Mouse (Mus musculus) bone marrow, adult 2 months (tissue): ENCODE data around the gene Gm11492. TPM values are rescaled to one million over a fixed set of nuclear protein-coding genes. Genes with fewer than 3 reads are reported as not detected.
A peak's percentile ranks its signal among the peaks of the same experiment; 100 is the strongest.

Experiments
- H3K27ac ChIP-seq: fragments of 200-500 bp; 2 replicates; pipeline ENCODE4 v1.5.1; 2012; ENCODE audit warnings: low read depth, mild to moderate bottlenecking, control low read depth, inconsistent platforms, low read length; ENCODE audit not compliant: control insufficient read depth, poor library complexity, insufficient read depth
- H3K4me1 ChIP-seq: fragments of 200-500 bp; 2 replicates; pipeline ENCODE4 v1.6.1; 2011; ENCODE audit warnings: low read length; ENCODE audit not compliant: control insufficient read depth, insufficient read depth
- H3K4me3 ChIP-seq: fragments of 200-500 bp; replicated peaks from 2 replicates; pipeline ENCODE3; 2011; ENCODE audit warnings: mild to moderate bottlenecking, low read depth, low read length, control low read depth; ENCODE audit not compliant: control insufficient read depth
- CTCF ChIP-seq: fragments of 200-500 bp; IDR thresholded peaks from 2 replicates; pipeline ENCODE4 v1.5.1; 2011; ENCODE audit warnings: low read length, control low read depth; ENCODE audit not compliant: control insufficient read depth, insufficient read depth
- POLR2A ChIP-seq: fragments of 200-500 bp; IDR thresholded peaks from 2 replicates; pipeline ENCODE4 v1.6.1; 2011; ENCODE audit warnings: low read depth, mild to moderate bottlenecking, control low read depth, low read length, borderline replicate concordance; ENCODE audit not compliant: control insufficient read depth
- WGBS: fragments of 180-500 bp; shearing (Covaris S2); methylation state at CpG from one replicate; pipeline ENCODE4 v1.1.7; 2018; 5-methylcytosine and 5-hydroxymethylcytosine counted together
- polyA plus RNA-seq: library from polyadenylated mRNA; stranded (reverse); fragments of >200 nt; gene quantifications from 2 replicates; pipeline ENCODE4 v1.2.4, GENCODE M21; 2011; ENCODE audit warnings: low replicate concordance; ENCODE audit not compliant: missing spikeins, insufficient read depth, insufficient read length

Gene Gm11492
- not detected in 2 replicates for polyA plus RNA-seq

DNA sequence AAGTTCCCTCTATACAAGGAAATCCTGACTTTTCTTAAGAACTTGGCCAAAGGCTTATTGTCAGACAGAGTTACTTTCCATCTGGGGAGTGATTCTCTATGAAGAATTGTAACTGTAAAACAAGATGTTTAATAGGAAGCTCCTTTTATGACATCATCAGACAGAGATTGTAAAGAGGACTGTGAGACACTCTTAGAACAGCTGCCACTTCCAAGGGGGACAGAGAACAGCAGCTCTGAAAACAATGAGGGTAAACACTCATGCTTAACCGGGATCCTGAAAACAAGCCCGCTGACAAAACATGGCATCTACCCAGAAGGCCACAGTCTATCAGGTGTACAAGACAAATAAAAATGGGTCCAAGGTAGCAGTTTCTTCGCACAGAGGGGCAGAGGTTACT lies at the start of gene Gm11492:
Gene Gm11492, plus strand, starts transcription at position 153 of the 400 bp plus-strand sequence.
- Histone ChIP-seq H3K4me1 (no peaks in the 10 kb centered on the region), H3K4me3 (no peak within 1 kb of the TSS)
- WGBS, result 72% methylated on average over 3 of the region's 3 CpGs

DNA sequence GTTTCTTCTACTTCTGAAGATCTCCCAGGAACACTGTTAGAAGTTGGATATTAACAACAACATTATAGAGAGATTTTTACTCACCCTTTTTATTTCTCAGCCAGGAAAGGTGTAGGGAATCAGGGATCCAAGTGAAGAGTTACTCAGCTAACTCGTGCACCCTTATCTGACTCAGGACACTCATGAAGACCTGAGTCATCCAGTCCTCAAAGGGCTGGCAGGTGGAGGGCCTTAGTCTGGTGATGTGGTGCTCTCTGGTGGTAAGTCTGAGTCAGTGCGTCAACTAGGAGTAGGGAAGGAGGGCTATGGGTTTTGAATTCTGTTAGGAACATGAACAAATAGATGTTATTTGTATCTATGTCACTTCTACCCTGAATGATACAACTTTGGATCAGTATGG lies 47.2 kb upstream of the Gm11492 start:
- WGBS, result 13% methylated on average over 2 of the region's 2 CpGs
- Histone ChIP-seq H3K27ac (no peak overlapping the region), H3K4me1 (peaks cover 3% of the 10 kb centered on the region), H3K4me3 (no peak overlapping the region)
- TF ChIP-seq POLR2A (no peak), CTCF (peak; percentile 78)

More for the DNA sequence above, at the start of gene Gm11492:
- H3K27ac ChIP-seq, result no peak within 1 kb of the TSS
- TF ChIP-seq CTCF (no peak), POLR2A (no peak)

DNA sequence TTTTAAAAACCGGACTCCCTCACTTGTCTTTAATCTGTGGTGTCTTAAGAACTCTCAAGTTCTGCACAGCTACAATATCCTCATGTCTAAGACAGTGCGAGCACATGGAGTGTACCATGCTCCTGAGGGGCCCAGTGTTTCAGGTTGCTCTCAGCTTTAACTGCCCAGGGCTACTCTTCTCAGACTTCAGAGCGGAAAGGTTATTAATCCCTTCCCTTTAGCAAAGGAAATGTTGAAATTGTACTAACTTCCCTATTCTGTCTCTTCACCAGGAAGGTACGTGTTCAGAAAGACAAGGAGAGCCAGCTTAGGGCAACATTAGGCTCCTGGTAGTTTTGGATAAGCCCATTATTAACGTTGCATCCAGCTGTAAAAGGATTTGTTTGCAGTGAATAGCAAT lies 43.0 kb upstream of the Gm11492 start:
- Histone ChIP-seq H3K4me1 (peaks cover 6% of the 10 kb centered on the region), H3K4me3 (no peak overlapping the region), H3K27ac (no peak overlapping the region; the same call in 1 of the 2 replicates)
- TF ChIP-seq POLR2A, result no peak
- no peak for TF ChIP-seq CTCF
- 23% methylated on average over 5 of the region's 5 CpGs for WGBS

DNA sequence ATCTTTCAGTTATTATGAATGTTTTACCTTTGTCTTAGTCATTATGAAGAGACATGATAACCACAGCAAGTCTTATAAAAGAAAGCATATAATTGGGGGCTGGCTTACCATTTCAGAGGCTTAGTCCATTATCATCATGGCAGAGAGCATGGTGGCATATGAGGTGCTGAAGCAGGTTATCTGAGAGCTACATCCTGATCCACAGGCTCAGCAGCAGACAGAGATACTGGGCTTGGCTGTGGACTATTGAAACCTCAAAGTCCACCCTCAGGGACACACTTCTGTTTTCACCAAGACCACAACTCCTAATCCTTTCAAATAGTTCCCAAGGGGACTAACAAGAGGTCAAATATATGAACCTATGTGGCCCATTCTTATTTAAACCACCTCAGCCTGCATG lies 42.5 kb upstream of the Gm11492 start:
- no peak overlapping the region for H3K4me3 ChIP-seq
- no peak overlapping the region for H3K27ac ChIP-seq
- no peak for TF ChIP-seq POLR2A
- peaks cover 6% of the 10 kb centered on the region for H3K4me1 ChIP-seq

DNA sequence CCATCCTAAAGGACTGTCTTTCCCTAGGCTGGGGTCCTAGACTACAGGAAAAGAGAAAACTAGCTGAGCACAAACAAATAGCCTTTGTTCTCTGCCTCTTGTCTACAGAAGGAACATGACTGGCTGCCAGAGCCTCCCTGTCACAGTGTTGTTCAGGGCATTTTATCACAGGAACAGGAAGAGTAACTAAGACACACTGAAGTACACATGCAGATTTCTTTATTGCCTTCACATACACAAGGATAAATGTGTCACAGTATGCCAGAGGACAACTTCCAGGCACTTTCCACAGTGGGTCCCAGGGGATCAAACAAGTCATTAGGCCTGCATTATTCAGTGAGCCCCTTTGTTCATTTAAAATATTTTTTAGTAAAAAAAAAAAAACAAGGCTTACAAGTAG lies 41.7 kb upstream of the Gm11492 start:
- TF ChIP-seq CTCF (no peak), POLR2A (no peak)
- no peak overlapping the region for H3K27ac ChIP-seq
- no peak overlapping the region for H3K4me3 ChIP-seq
- peaks cover 6% of the 10 kb centered on the region for H3K4me1 ChIP-seq

DNA sequence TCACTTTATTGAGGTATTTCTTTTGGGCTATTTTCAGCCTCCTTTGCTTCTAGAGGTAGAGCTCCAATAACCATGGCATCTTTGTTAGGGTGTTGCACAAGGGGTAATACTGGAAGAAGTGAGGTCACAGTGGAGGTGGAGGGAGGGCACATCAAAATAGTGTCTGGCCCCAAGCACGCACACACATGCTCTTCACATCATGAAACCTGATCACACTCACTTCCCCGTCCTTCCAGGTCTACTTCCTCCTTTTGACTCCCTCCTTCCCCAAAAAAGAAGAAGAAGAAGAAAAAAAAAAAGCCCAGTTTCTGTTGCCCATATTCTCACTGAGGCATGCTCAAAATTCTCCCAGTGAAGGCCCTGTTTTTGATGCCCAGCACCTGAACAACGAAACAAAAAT lies 39.1 kb upstream of the Gm11492 start:
- no peak overlapping the region for H3K27ac ChIP-seq
- WGBS, result 31% methylated on average over 3 of the region's 3 CpGs
- no peak for TF ChIP-seq POLR2A
- no peak for TF ChIP-seq CTCF
- peaks cover 6% of the 10 kb centered on the region for H3K4me1 ChIP-seq
- no peak overlapping the region for H3K4me3 ChIP-seq

DNA sequence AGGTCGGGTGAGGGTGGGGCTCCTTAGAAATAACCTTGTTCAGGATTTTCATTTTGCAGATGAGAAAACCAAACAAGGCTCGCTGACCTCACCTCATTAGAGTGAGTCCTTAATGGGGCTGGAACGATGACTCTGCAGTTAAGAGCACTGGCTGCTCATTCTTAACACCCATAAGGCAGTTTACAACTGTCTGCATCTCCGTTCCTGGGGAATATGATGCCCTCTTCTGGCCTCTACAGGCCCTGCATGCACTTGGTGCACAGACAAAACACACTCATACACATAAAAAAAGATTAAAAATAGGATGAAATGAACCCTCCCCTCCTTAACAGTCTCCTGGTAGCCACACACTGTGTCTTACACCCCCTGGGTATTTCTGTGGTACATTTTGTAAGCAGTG lies 38.5 kb upstream of the Gm11492 start:
- no peak overlapping the region for H3K27ac ChIP-seq
- peaks cover 6% of the 10 kb centered on the region for H3K4me1 ChIP-seq
- no peak overlapping the region for H3K4me3 ChIP-seq
- TF ChIP-seq POLR2A (no peak), CTCF (peak; percentile 28; the same call in 1 of the 2 replicates)
- 67% methylated on average over 4 of the region's 4 CpGs for WGBS

DNA sequence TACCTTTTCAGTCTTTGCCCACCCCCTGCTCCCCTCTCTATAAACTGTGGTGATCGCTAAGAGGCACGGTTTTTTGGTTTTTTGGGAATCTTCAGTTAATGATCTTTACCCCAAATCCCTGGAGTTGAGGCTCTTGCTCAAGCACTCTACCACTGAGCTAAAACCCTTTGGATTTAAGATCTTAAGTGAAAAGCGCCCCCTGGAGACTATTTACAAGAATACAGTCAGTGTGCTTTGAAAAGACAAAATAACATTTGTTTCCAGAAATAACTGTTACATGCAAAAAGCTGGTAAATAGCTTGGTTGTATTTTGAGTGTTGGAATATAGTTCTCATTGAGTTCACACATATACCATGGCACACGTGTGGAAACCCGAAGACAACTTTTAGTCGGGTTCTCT lies 34.8 kb upstream of the Gm11492 start:
- Histone ChIP-seq H3K4me3 (no peak overlapping the region), H3K4me1 (peaks cover 4% of the 10 kb centered on the region), H3K27ac (no peak overlapping the region)
- 63% methylated on average over 6 of the region's 6 CpGs for WGBS
- TF ChIP-seq CTCF (no peak), POLR2A (no peak)

DNA sequence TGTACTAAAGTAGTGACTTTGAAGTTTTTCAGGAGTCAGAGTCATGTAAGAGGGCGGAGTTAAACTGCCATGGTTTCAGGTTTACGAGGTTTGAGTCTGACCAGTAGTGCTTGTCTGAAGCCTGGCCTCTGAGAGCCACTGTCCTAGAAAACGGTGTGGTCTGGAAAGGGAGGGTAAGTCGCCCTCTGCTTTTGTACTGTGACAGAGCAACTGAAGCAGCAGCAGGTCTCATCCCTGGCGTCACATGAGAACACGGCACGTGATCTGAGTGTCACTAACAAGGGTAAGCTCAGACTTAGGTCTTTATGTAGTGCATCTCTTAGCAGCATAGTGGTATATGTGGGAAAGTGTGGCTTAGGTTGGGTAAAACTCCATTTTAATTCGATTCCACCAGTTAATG lies 24.2 kb upstream of the Gm11492 start:
- no peak overlapping the region for H3K27ac ChIP-seq
- TF ChIP-seq CTCF, result no peak
- TF ChIP-seq POLR2A, result no peak
- H3K4me1 ChIP-seq, result no peaks in the 10 kb centered on the region
- 70% methylated on average over 8 of the region's 8 CpGs for WGBS
- H3K4me3 ChIP-seq, result no peak overlapping the region

DNA sequence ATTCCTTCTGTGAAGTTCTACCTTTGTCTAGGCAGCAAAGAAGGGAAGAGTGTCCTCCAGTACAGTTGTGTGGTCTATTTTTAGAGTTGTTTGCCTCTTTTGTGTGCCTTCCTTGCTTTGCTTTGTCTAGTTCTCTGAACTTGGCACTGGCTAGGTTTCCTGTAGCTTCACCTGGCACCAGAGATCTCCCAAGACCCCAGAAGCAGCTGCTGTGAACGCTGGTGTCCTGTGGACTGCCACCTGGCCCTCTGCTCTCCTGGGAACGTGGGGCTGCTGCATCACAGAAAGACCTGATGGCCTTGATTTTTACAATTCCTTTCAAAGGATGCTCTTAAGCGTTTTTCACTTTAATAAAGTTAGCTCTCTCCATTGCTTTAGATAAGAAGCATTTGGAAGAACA lies 23.5 kb upstream of the Gm11492 start:
- Histone ChIP-seq H3K27ac (no peak overlapping the region), H3K4me3 (no peak overlapping the region), H3K4me1 (no peaks in the 10 kb centered on the region)
- TF ChIP-seq CTCF (no peak), POLR2A (no peak)
- 49% methylated on average over 3 of the region's 3 CpGs for WGBS
